Mouse (Mus musculus): ENCODE data around the gene Jmjd8.

Jmjd8 gene

DNA sequence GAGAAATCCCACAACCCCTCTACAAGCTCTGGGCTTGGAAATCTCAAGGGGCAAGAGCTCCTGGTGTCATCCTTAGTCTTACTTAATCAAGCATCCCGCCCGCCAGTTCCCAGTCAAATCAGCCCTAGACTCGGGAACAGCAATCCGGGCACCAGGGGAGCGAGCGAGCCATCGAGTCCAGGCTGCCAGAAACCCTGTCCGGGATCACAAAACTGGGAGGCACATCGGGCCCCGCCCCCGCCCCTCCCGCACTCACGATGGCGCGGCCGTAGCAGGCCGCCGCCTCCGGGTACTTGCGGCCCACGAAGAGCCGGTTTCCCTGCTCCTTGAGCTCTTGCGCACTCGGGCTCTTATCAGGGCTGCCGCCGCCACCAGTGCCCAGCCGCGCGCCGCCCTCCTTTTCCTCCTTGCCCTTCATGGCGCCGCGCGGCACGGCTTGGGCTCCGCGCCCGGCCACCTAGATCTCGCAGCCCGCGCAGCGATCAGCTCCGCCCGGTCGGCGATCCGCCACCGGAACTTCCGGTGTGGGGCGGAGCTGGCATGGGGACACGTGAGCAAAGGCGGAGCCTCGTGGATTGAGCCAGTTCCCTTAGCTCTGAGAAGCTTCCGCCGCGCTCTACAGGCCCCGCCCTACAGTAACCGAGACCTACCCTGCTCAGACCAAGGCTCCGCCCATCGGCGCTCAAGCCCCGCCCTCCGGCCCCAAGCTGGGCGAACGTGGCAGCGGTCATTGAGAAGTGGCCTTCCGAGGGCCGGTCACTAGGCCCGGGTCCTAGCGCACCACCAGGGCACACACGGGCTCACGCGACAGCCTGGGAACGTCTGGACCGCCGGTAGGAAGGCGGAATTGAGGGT lies 4.0 kb downstream of the Jmjd8 start:
- peak; percentile 99 for DNase-seq (ENCODE audit: low spot score)

DNA sequence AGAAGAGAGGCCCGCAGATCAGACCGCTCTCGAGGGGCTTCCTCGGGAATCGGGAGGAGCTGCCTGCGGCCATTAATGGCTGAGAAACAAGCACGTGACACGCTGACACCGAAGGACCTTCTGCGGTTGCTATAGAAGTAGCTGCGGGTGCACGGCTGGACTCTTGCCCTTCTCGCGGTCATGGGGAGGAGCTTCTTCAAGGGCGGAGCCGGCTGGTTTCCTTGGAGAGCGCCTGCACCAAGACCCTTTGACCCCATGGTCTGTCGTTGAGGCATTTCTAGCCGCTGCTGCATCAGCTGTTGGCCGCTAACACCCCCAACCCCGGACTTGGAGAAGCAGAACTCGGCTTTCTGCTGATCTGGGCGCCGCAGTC lies 4.6 kb downstream of the Jmjd8 start, which contains the start of gene Stub1:
Stub1 (minus strand) TSS at position 114 of the 373 bp plus-strand sequence.
- peak; percentile 82 for DNase-seq (ENCODE audit: low spot score)

DNA sequence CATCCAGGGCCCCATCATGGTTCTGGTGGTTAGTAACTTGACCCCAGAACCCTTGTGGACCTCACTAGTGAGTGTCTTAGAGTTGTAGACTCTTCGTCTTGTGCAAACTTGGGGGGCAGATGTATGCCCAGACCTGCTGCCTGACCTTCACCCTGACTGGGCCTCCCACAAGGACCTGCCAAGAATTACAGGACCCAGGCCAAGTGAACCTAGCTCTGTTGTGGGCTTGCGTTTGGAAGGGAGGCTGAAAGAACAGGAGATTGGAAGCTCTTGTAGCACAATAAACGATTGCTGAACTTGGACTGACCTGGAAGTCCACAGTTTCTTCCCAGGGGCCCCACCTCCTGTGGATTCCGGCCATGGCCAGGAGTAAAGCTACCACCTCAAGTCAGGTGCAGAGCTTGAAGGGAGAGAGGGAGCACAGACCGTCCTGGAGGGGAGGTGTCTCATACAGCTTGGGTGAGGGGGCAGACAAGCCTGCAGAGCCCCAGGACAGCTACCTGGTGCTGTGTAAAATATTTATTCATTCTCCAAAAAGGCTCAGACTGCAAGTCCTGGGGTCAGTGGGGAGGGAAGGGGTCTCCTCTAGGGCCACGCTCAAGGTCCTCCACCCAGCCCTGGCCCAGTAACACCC lies 5.4 kb downstream of the Jmjd8 start:
- no peak for DNase-seq (ENCODE audit: low spot score)

DNA sequence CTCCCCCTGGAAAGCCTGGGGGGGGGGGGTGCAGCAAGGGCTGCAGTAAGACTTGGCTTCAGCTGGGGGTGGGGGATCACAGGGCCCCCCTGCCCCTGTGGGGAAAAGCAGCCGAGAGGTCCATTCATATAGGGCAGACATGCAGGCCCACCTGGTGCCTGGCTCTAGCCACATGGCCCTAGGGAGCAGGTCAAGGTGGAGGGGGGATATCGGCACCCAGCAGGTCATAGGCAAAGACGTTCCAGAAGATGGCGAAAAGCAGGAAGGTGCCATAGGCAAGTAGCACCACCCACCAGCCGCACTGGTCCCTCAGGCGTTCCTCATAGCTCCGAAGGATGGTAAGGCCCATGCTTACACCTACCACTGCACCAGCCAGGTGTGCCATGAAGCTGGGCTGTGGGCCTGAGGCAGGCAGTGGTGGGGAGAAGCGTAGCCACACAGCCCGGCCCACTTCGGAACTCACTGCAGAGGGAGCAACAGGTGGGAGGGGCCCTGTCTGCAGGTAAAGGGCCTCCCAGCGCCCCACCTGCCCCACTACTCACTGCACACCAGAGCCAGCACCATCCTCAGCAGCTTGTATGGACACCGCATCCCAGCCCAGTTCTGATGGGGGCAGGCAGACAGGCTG lies 6.0 kb downstream of the Jmjd8 start:
- no peak for DNase-seq (ENCODE audit: low spot score)

DNA sequence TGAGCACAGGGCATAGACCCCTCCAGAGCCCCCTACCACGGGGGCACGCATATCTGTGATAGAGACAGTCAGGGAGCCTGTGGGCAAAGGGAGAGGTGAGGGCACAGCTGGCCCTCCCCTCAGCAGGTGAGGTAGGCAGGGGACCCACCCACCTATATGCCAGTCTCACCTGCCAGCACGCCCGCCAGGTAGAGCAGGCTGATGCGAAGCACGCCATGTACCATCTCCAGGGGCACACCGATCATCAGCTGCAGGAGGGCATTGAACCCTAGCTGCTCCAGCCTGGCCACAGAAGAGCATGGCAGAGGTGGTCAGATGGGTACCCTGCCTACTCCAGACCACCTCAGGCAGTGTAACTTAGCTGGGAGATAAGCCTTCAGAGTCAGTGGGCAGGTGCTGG lies 6.6 kb downstream of the Jmjd8 start:
- DNase-seq (ENCODE audit: low spot score): no peak

DNA sequence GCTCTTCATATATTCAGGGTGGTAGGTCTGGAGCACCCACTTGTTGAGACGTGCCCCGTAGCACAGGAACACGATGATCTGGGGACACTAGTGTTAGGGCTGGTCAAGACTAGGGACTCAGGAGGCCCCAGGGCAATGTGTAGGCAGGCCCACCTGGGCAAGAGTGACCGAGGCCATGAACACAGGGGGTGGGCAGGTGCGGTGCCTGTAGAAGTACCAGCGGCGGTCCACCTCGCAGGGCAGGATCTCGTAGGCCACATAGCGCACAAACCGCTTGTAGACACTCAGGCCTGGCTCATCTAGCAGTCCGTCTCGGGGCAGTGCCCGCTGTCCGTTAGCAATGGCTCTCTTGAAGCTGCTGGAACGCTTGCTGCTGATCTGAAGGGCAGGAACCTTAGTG lies 7.1 kb downstream of the Jmjd8 start:
- no peak for DNase-seq (ENCODE audit: low spot score)

DNA sequence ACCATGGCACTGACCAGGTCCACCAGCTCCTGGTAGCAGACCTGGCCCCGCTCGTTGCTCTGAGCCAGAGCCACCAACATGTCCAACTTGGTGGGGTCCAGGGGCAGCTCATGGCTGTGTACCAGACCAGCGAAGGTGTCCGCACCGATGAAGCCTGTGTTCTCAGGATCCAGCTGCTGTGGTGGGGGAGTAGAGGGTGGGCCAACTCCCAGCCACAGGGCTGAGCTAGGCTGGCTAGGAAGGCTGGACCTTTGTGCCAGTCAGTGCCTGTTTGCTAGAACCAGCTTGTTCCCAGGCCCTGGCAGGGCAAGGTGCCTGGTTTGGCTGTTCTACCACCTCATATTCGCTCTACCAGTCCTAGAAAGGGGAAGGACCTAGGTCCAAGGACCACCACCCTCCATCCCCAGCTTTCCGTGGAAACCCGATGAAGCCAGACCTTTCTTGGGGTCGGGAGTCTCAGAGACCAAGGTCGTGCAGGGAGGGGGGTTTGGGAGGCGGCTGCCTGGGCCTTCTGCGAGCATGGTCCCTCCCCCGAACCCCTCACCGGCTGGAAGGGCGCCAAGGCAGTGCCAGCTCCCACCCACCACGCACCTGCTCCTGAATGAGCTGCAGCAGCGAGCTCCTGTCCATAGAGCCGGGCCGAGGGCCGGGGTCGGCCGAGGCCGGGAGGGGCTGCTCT lies 7.9 kb downstream of the Jmjd8 start:
- DNase-seq (ENCODE audit: low spot score): no peak

DNA sequence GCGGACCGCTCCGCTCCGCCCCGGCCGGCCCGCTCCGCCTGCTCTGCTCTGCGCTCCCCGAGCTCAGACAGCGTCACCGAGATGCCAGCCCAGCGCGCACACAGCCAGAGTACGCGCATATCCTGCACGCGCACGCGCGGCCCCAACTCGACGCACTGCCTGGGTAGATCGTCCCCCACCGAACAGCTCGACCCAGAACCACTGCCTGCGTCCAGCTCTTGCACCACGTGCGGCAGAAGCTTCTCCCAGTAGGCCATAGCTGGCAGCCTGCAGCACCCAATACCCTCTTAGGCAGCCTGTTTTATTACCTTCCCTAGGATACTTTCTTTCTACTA lies 8.4 kb downstream of the Jmjd8 start, which contains the start of gene Rhbdl1:
Rhbdl1 (minus strand) TSS at position 220 of the 335 bp plus-strand sequence.
- peak; percentile 61 for DNase-seq (ENCODE audit: low spot score)

DNA sequence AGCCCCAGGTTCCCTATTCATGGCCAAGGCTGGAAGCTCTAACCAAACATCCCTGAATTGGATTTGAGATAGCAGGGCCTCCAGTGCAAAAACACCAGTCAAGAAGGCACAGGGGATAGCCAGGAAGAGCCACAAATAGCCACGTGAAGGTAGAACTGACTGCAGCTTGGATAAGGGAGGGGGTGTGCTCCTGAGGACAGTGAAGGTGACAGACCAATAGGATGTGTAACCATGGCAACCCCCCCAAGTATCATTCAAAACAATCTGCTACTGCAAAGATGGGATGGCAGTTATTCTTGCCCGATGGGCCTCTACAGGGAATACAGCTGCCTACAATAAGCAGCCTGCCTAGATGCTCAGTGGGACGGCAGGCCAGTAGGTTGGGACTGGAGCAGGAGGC lies 8.9 kb downstream of the Jmjd8 start:
- no peak for DNase-seq (ENCODE audit: low spot score)

DNA sequence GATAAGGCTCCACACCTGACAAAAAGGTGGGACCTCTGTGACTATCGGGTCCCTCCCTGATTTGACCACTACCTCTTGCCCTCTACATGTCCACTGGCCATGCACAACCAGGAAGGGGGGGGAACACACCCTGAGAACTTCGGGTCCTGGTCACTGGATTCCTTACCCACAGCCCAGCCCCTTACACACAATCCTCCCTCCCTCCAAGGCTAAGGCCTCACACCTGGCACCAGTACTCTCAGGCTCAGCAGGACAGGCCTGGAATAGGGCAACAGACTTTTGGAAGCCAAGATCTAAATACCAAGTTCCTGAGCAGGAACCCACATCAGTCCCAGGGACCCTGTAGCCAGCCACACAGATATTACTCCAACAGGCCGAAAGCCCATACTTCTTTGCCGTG lies 10.2 kb downstream of the Jmjd8 start:
- DNase-seq (ENCODE audit: low spot score): no peak

DNA sequence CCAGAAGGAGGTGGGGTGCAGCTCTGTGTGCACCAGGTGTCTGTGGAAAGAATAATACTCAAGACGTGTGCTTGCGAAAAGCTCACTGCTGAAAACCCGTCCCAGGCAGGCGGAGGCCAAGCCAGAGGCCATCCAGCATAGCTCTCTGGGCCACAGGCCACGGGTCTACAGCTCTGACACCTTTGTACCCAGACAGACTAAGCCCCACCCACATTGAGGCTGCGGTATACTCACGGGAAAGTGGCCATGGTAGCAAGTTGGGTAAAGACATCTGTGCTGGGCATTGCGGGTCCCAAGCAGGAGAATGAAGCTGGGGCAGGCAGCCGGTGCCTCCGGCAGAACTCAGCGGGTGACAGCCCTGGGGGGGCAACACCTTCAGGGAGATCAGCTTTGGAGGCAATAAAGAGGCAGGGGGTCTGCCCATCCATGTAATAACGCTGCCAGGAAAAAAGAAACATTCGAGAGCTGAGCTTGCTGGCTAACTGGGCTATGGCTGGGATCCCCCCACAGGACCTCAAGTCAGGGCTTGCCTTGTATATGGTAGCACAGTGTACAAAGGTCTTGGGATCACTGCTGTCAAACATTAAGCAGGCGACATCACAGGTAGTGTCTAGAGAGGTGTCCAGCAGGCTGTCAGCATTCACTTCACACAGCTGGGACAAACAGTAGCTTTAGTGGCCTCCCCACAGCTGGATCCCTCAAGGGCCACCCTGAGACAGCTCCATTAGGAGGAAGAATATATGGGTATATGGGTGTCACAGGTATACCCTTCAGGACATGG lies 11.0 kb downstream of the Jmjd8 start:
- DNase-seq (ENCODE audit: low spot score): no peak

DNA sequence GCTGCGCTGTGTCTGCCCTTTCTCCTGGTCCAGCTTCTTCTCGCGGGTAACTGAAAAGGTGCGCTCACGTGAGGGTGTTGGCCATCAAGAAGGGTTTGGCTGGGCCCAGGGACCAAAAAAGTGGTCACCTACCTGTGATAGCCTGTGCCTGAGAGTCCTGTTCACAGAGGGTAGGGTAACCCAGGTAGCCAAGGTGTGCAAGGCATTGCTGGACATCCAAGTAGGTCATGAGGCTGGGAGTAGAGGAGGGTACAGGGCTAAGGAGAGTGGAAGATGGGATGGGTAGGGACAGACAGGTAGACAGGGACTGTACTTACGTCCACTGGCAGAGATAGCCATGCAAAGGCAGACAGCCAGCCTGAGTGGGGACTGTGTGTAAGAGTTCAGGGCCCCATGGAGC lies 11.9 kb downstream of the Jmjd8 start:
- DNase-seq (ENCODE audit: low spot score): no peak

DNA sequence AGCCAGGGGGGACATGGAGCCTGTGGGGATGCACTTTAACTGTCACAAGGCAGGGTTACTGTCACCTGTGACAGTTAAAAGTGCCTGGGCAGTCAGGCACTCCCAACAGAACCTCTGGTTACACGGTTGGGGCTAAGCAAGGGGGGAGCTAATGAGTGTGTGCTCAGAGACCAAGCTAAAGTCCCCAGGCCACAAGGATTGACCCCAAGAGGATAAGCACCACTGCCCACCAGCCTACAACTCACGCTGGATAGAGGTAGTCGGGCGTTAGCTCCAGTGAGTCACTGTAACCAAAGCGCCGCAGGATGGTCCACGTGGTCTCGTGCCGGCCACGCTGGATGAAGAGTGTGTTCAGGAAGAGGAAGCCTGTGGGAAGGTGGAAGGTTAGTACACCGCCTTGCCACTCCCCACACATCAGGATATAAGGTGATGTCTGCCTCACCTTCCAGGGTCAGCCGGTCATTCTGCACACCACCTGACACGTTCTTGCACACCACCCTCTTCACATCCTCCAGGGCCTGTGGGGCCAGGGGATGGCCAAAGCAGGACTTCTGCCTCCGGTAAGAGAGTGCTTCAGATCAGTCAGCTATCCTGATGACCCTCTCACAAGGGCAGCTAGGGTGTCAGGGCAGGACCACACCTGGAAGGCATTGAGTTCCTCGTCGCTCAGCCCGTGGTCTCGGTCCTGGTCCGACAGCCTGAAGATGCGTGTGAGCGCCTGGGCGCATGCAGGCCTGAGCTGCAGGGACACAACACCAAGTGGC lies 12.6 kb downstream of the Jmjd8 start, which contains the start of gene Gm20683:
Gm20683 (minus strand) TSS at position 647 of the 764 bp plus-strand sequence.
- DNase-seq (ENCODE audit: low spot score): no peak

DNA sequence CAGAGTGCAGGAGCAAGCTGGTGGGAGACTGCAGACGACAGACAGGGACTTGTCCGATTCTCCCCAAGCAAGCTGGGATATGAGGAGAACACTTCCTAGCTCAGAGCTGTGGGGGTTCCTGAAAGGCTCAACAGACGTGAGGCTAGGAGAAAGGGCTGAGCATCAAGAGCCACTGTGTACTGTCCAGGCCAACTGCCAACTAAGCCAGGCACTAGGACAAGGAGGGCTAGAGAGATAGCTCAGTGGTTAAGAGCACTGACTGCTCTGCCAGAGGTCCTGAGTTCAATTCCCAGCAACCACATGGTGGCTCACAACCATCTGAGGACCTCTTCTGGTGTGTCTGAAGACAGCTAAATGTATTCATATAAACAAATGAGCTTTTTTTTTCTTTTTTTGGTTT lies 13.8 kb downstream of the Jmjd8 start:
- no peak for DNase-seq (ENCODE audit: low spot score)

DNA sequence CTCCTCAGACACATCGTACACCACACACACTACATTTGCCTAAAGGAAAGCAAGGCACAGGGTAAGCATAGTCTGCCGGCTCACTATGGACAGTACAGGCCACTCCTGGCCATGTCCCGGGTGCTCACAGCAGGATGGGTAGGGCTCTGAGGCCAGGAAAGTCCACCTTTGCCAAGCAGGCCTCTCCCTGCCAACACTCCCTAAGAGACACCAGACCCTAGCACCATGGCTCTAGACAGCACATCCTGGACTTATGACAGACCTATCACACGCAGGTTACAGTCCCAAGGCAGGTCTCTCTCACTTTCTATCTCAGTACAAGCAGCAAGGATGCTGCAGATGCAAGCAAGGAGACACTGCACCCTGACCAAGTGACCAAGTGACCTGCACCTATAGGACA lies 14.5 kb downstream of the Jmjd8 start:
- DNase-seq (ENCODE audit: low spot score): no peak

DNA sequence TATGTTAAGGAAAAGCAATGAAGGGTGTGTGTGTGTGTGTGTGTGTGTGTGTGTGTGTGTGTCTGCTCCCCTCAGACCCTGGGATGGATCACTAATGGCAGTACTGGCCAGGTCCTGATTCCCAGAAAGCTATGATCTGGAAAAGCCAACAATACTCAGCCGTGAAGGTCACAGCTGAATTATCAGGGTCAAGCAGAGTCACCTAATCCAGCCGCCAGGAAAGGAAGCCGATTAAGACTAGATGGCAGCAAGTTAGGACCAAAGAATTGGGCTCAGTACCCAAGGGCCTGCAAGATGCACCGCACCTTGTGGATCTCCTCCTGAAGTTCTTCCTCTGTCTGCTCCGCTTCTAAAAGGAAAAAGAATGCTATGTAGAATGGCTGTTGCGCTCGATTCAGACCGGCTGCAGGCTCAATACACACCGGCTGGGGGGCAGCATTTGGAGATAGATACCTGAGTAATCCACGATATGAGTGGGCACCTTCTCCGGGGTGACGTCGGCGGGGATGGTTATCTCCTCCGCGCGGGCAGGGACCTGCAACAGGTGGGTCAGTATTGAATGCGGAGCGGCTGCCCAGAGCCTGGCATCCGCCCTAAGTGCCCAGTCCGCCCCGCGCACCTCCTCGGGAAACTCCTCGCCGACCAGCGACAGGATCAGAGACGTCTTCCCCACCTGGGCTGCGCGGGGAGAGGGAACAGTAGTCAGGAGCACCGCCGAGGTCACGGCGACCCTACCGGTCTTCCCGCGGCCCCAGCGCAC lies 15.1 kb downstream of the Jmjd8 start:
- DNase-seq (ENCODE audit: low spot score): no peak

DNA sequence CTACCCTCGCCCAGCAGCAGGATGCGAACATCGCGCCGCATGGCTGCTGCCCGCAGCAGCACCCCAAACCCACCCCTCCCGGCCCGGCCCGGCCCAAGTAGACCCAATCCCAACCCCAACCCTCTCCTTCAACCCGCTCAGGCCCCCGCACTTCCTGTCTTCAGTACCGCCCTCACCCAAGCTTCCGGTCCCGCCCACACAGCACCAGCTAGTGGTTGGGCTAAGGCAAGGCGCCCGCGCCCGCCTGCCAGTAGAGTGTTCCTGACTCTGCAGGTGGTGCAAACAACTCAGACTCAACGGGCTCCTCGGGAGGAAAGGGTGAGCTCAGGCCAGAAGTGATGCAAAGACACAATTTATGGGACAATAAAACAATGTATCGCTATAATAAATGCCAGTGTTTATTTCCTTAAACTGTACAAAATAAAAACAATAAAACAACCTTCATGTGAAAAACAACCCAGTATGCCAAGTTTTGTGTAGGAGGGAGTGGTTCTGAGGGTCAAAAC lies 15.8 kb downstream of the Jmjd8 start, which contains the start of gene Rhot2:
Rhot2 (minus strand) TSS at position 456 of the 506 bp plus-strand sequence.
- peak; percentile 92 for DNase-seq (ENCODE audit: low spot score)

DNA sequence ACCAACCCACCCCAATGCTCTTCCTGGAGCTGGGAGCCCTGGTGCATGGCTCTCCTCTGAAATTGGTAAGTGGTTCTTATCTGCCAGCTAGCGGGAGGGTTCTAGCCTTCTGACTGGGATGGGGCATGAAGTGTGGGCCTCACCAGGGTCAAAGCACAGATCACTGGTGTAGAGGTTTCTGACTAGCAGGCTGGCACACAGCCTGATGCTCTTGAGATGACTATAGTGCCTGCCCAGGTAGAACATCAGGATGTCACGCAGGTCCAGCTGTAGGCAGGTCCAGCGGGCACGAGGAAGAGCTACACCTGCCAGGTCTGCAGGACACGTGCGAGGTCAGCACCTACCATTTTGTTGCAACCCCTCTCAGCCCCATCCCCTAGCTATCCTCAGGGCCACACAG lies 31.6 kb downstream of the Jmjd8 start:
- no peak for DNase-seq (ENCODE audit: low spot score)

DNA sequence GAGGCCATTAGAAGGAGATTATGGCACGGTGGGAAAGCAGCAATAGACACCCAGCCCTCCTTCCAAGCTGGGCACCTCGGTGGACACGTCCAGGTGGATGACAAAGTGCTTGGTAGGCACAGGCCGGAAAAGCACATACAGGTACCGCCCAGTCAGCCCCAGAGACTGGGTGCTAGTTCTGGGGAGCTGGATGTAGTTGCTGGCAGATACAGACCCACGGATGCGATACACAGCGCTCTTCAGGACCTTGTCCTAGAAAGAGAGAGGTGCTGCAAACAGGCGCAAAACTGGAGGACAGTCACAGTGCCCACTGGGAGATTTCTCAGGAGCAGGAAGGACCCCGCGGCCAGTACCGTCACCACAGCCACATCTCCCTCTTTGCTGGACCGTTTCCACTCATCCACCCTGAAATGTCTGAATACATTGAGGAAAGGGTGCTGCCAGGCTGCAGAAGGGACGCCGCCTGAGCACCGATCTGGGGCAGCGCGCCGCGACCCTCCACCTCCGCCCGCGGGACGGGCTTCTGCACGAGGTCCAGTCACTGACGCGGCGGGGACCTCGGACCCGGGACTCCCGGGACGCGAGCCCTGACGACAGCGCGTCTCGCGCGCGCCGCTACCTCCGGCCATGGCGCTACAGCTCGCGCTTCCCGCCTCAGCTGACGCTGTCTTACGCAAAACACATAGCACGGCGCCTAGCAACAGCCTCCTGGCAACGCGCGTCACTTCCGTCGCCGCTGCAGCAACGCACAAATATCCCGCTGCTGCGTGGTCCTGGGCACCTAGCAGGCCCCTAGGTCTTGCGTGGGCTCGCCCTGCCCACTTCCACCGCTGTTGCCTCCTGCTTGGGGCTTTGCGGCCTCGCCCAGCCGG lies 32.4 kb downstream of the Jmjd8 start, which contains the start of gene Wdr90:
Wdr90 (minus strand) TSS at position 670 of the 872 bp plus-strand sequence.
- DNase-seq (ENCODE audit: low spot score): peak; percentile 87
